Comparison of ENCODE assay signal across 20 mouse cellular contexts in genomic region chr9:27330374-27330773, GRCm38 (mm10). TPM values are rescaled to one million over a fixed set of nuclear protein-coding genes. Genes with fewer than 3 reads are reported as not detected.
"Had no signal": no experiment of that assay in that cellular context is flagged by ENCODE, and none has a peak within 500 bp of the region (broad histone marks: within the 10 kb centered on the region; RNA-seq: fewer than 3 reads in every experiment).

No protein-coding gene starts in this region.

- ATAC-seq: midbrain, embryonic 16.5 days had no signal

- H3K4me3 ChIP-seq: lung, embryonic 15.5 days; midbrain, embryonic 10.5 days; midbrain, embryonic 12.5 days; myocyte; neural tube, embryonic 13.5 days; neural tube, embryonic 15.5 days had no signal

- H3K9me3 ChIP-seq: lung, embryonic 15.5 days; midbrain, embryonic 10.5 days; midbrain, embryonic 12.5 days; neural tube, embryonic 13.5 days; neural tube, embryonic 15.5 days had no signal

- H3K9ac ChIP-seq: lung, embryonic 15.5 days; midbrain, embryonic 12.5 days; neural tube, embryonic 13.5 days; neural tube, embryonic 15.5 days had no signal

- DNase-seq: lung, adult 18-20 months; lung, postnatal 10 days; lung, postnatal 4 days; midbrain, embryonic 14.5 days; retina, postnatal 1 day; right cerebral cortex, adult 18-20 months; right cerebral cortex, postnatal 25 days; right cerebral cortex, postnatal 4 days; spleen, adult 18-20 months; thymus, adult 18-20 months; thymus, postnatal 14 days; thymus, postnatal 36 days had no signal

- H3K36me3 ChIP-seq: lung, embryonic 15.5 days had no signal

- H3K27ac ChIP-seq: lung, embryonic 15.5 days; midbrain, embryonic 10.5 days; midbrain, embryonic 12.5 days; neural tube, embryonic 13.5 days; neural tube, embryonic 15.5 days had no signal

- H3K4me1 ChIP-seq: midbrain, embryonic 10.5 days; midbrain, embryonic 12.5 days; neural tube, embryonic 13.5 days; neural tube, embryonic 15.5 days had no signal

- H3K27me3 ChIP-seq: lung, embryonic 15.5 days; midbrain, embryonic 12.5 days; neural tube, embryonic 13.5 days; neural tube, embryonic 15.5 days had no signal

- H3K4me2 ChIP-seq: lung, embryonic 15.5 days; midbrain, embryonic 12.5 days; neural tube, embryonic 13.5 days; neural tube, embryonic 15.5 days had no signal

RNA-seq across cellular contexts. Expression of gene Igsf9b, which starts 31.4 kb away (rescaled TPM):
- total RNA-seq: megakaryocyte-erythroid progenitor cell, adult 5-6 weeks had no signal
